Mouse (Mus musculus) forebrain, embryonic 11.5 days (tissue): ENCODE data around the gene Tram2. TPM values are rescaled to one million over a fixed set of nuclear protein-coding genes. Genes with fewer than 3 reads are reported as not detected.

Experiments used
- ATAC-seq: fragments of 200-750 bp; cut with Nextera tagmentation; replicated peaks from 2 replicates; pipeline ENCODE4 v1.8.0; 2017; ENCODE audit warnings: moderate TSS enrichment; ENCODE audit not compliant: low FRiP score
- DNase-seq: peaks from one replicate; pipeline ENCODE4 v3.0.0-alpha.2; 2017; ENCODE audit warnings: low spot score
- H3K27ac ChIP-seq: fragments of 300-500 bp; sonication (generic); 2 replicates; pipeline ENCODE4 v1.5.1; 2014; ENCODE audit warnings: low read depth, low read length
- H3K27me3 ChIP-seq: fragments of 300-500 bp; sonication (generic); 2 replicates; pipeline ENCODE4 v1.6.1; 2014; ENCODE audit warnings: mild to moderate bottlenecking, low read length, mixed read lengths; ENCODE audit not compliant: control insufficient read depth, insufficient read depth
- H3K36me3 ChIP-seq: fragments of 300-500 bp; sonication (generic); 2 replicates; pipeline ENCODE4 v1.6.1; 2014; ENCODE audit warnings: mild to moderate bottlenecking, low read length, moderate library complexity, mixed read lengths; ENCODE audit not compliant: control insufficient read depth, insufficient read depth
- H3K4me1 ChIP-seq: fragments of 300-500 bp; sonication (generic); replicated peaks from 2 replicates; pipeline ENCODE4 v1.6.1; 2014; ENCODE audit warnings: low read length, mixed read lengths; ENCODE audit not compliant: control insufficient read depth, insufficient read depth
- H3K4me2 ChIP-seq: fragments of 300-500 bp; sonication (generic); 2 replicates; pipeline ENCODE4 v1.6.1; 2014; ENCODE audit warnings: low read depth, mild to moderate bottlenecking, low read length, moderate library complexity, mixed read lengths; ENCODE audit not compliant: severe bottlenecking
- H3K4me3 ChIP-seq: fragments of 300-500 bp; sonication (generic); 2 replicates; pipeline ENCODE4 v1.5.1; 2014; ENCODE audit warnings: low read depth, low read length
- H3K9ac ChIP-seq: fragments of 300-500 bp; sonication (generic); 2 replicates; pipeline ENCODE4 v1.6.1; 2014; ENCODE audit warnings: low read length
- H3K9me3 ChIP-seq: fragments of 300-500 bp; sonication (generic); 2 replicates; pipeline ENCODE4 v1.6.1; 2016; ENCODE audit warnings: low read length, mixed read lengths; ENCODE audit not compliant: control insufficient read depth
- WGBS: fragments of 180-500 bp; shearing (Covaris S2); extraction: QIAGEN DNeasy Blood & Tissue Kit; methylation state at CpG from one replicate; pipeline ENCODE4 v1.1.7; 2014; 5-methylcytosine and 5-hydroxymethylcytosine counted together
- polyA plus RNA-seq: library from polyadenylated mRNA; unstranded; fragments of >200 nt; fragmentation: Nextera tagmentation; extraction: Ambion mirVana; gene quantifications from 2 replicates; pipeline ENCODE4 v1.2.1, GENCODE M21; 2014

Tram2 gene
- polyA plus RNA-seq, 1 experiment from 2014 or later, result 6.2 TPM

DNA sequence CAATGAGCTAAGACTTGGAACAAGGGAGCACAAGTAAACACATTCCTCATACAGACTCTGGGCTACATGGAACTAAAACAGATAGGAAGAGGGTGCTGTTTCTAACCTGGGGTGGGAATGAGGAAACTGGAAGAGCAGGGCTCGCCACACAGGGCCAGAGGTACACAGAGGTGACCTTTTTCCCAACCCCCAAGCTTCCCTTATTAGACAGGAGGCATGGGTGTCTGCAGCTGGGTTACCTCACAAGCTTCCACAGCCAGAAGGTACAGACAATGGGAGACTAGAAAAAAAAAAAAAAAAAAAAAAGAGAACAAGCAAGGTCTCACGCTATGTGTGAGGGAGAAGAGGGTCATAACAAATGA is 81.7 kb downstream of the Tram2 start:
- H3K36me3 ChIP-seq, result no peaks in the 10 kb centered on the region
- ATAC-seq, result no peak
- H3K4me1 ChIP-seq, result no peaks in the 10 kb centered on the region; the same call in 1 of the 2 replicates
- no peaks in the 10 kb centered on the region for H3K27me3 ChIP-seq
- H3K9ac ChIP-seq, result no peak overlapping the region
- DNase-seq, result no peak
- H3K4me3 ChIP-seq, result no peak overlapping the region
- 83% methylated on average over 2 of the region's 2 CpGs for WGBS
- H3K4me2 ChIP-seq, result no peak overlapping the region
- H3K9me3 ChIP-seq, result no peaks in the 10 kb centered on the region
- H3K27ac ChIP-seq, result no peak overlapping the region

DNA sequence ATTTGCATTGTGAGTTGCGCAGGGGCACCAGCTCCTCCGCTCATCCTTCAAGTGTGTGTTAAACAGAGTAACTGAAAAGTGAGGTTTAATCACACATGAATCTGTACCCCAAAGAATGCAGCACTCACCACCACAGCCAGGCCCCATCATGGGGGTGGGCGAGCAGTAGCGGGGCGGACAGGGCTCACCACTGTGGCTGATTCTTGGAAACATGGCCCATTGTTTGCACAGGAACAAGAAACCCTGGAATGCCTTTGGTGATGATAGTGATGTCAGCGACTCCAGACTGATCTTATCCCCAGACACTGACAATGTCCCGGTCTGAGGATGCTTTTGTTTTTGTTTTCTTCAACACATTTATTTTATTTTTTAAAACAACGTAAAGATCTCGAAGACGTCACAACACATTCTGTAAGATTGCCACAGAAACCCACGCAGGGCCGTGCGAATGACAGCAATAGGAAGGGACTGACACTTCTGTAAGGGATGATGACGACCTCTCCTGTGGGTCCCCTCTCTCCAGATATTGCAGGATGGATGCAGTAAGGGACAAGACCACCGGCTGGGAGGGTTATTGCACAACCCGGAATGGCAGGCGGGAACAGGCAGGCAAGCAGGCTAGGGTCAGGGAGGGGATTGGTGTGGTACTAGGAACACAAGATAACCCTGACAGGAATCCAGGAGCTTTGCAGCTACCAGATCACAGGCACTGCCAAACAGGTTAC is 82.3 kb downstream of the Tram2 start:
- no peak overlapping the region for H3K27ac ChIP-seq
- H3K4me3 ChIP-seq, result no peak overlapping the region
- DNase-seq (no peak), ATAC-seq (0 out of 2 replicates have a peak, but pooled peaks have one; percentile 32)
- no peaks in the 10 kb centered on the region for H3K9me3 ChIP-seq
- no peaks in the 10 kb centered on the region; the same call in 1 of the 2 replicates for H3K4me1 ChIP-seq
- H3K27me3 ChIP-seq, result no peaks in the 10 kb centered on the region
- no peaks in the 10 kb centered on the region for H3K36me3 ChIP-seq
- no peak overlapping the region for H3K9ac ChIP-seq
- WGBS, result 66% methylated on average over 17 of the region's 17 CpGs
- H3K4me2 ChIP-seq, result no peak overlapping the region

DNA sequence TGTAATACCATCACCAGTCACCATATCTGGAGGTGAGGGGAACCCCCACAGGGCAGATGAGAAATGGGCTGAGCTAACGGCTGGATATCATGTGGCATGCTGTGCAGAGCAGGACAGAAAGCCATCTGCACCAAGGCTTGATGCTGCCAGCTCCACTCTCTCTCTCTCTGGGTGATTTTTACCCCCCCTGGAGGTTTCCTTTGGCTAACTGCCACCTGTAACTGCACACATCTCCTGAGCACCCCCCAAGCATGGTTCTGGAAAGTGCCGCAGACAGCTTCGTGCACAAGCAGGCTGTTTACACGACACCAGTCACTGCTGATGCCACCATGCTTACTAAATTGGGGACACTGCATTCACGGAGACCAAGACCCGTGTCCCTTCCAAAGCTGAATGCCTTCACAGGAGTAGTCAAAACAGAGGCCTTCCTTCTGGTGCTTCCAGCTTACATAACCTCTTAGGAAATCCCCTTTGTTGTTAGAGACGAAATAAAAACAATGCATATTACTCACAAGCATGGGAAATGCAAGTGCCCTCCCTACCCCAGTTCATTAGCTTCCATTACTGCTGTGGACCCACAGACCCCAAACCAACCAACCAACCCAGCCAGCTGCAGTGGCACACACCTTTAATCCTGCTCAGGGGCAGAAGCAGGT is 83.6 kb downstream of the Tram2 start:
- Histone ChIP-seq H3K4me3 (no peak overlapping the region), H3K9ac (no peak overlapping the region)
- no peak for DNase-seq

DNA sequence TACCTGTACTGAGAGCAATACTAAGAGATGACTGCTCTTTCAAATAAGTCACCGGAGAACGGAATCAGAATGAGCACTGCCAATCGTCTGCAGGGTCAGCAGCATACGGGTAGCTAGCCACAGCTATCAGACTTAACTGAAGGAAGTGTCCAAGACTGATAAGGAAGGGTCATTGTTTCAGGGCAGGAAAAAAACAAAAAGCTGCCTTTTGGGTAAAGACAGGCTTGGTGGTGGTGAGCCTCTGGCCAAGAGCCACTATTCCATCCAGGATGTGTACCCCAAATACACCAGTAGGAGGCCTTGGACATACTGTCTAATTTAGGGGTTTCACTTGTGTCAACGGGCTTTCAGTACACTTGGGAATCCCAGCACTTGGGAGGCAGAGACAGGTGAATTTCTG is 84.7 kb downstream of the Tram2 start:
- H3K9ac ChIP-seq, result no peak overlapping the region
- 91% methylated on average over 5 of the region's 5 CpGs for WGBS
- no peaks in the 10 kb centered on the region for H3K36me3 ChIP-seq
- no peaks in the 10 kb centered on the region for H3K9me3 ChIP-seq
- ATAC-seq, result no peak
- DNase-seq, result no peak
- H3K4me2 ChIP-seq, result no peak overlapping the region
- no peaks in the 10 kb centered on the region; the same call in 1 of the 2 replicates for H3K4me1 ChIP-seq
- no peak overlapping the region for H3K27ac ChIP-seq
- H3K27me3 ChIP-seq, result no peaks in the 10 kb centered on the region
- no peak overlapping the region for H3K4me3 ChIP-seq

More for the DNA sequence above, 83.6 kb downstream of the Tram2 start:
- Histone ChIP-seq H3K27me3 (no peaks in the 10 kb centered on the region), H3K27ac (no peak overlapping the region), H3K4me2 (no peak overlapping the region), H3K36me3 (no peaks in the 10 kb centered on the region), H3K4me1 (no peaks in the 10 kb centered on the region; the same call in 1 of the 2 replicates), H3K9me3 (no peaks in the 10 kb centered on the region)
- ATAC-seq, result no peak
- 75% methylated on average over 7 of the region's 7 CpGs for WGBS

DNA sequence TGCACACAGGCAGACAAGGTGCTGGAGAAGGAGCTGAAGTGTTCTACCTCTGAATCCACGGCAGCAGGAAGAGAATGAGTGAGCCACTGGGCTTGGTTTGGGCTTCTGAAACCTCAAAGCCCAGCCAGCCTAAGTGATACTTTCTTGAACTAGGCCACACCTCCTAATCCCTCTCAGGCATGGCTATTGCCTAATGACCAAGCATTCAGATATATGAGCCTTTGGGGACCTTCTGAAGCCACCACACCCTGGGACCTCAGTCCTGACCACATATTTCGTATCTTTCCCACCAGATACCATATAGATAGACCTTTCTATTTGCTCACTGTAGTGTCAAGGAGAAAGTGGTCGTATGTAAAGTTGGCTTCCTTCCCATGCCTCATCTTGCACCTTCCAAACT is 85.3 kb downstream of the Tram2 start:
- Histone ChIP-seq H3K4me1 (no peaks in the 10 kb centered on the region; the same call in 1 of the 2 replicates), H3K27me3 (no peaks in the 10 kb centered on the region), H3K4me3 (no peak overlapping the region), H3K4me2 (no peak overlapping the region), H3K9me3 (no peaks in the 10 kb centered on the region), H3K36me3 (no peaks in the 10 kb centered on the region), H3K27ac (no peak overlapping the region), H3K9ac (no peak overlapping the region)
- ATAC-seq (no peak), DNase-seq (no peak)
- WGBS, result 81% methylated on average over 3 of the region's 3 CpGs

DNA sequence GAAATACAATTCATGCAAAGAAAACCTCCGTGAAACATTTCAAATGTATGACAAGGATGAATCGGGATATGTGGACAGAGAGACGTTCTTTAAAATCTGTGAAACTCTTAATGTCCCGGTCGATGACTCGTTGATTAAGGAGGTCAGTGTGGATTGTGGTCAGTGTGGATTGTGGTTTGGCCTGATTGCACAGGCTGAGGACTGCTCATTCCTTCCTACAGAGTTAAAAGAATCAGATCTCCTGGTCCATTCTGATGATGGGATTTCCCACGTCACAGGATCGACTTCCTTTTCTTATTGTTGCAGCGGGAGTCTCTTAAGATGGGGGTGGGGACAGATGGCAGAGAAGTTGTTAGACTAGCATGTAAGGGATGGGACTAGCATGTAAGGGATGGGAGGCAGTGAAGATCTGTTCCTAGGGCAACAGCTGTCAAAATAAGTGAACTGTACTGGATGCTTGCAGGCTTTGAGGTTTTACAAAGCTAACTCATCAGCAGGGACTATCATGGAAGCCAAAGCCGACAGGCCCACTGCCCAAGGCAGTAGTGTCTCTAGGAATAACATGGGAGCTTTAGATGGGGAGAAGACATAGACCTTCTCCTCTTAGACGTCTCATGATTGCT is 89.5 kb downstream of the Tram2 start:
- ATAC-seq (no peak), DNase-seq (no peak)
- Histone ChIP-seq H3K36me3 (no peaks in the 10 kb centered on the region), H3K27me3 (no peaks in the 10 kb centered on the region), H3K9ac (no peak overlapping the region), H3K4me1 (no peaks in the 10 kb centered on the region), H3K4me3 (no peak overlapping the region), H3K27ac (no peak overlapping the region), H3K9me3 (no peaks in the 10 kb centered on the region), H3K4me2 (no peak overlapping the region)
- 92% methylated on average over 11 of the region's 11 CpGs for WGBS

DNA sequence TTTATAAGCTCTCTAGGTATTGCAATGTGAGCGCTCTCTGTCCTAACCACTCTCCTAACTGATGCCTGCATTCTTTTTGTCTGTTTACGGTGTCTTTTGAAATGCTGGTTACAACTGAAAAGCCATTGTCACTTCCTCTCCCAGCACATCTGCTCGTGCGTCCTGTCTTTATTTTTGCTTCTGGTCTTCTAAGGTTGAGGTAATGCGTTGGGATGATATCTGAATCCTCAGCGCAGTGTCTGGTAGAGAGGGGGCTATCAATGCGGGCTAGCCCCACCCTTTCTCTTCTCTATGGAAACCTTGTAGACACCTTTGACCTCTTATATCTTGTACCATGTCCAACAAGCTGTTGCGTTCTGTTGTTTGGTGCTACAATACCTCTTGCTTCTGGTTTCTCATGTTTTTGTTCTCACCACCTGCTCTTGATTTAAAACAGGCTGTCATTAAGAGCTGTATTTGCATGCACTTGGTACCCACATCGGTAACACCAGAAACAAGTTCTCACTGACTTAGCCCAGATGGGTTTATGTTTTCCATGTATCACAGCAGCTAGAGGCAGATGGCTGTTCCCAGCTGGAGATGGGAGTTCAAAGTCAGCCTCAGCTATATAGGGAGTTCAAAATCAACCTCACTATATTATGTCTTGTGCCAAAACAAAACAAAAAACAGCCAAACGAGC is 92.5 kb downstream of the Tram2 start:
- Histone ChIP-seq H3K27me3 (no peaks in the 10 kb centered on the region), H3K27ac (no peak overlapping the region), H3K4me3 (no peak overlapping the region), H3K36me3 (no peaks in the 10 kb centered on the region), H3K4me2 (no peak overlapping the region), H3K9me3 (no peaks in the 10 kb centered on the region), H3K9ac (no peak overlapping the region), H3K4me1 (no peaks in the 10 kb centered on the region)
- ATAC-seq (no peak; the same call in 1 of the 2 replicates), DNase-seq (no peak)
- WGBS, result 79% methylated on average over 10 of the region's 10 CpGs

DNA sequence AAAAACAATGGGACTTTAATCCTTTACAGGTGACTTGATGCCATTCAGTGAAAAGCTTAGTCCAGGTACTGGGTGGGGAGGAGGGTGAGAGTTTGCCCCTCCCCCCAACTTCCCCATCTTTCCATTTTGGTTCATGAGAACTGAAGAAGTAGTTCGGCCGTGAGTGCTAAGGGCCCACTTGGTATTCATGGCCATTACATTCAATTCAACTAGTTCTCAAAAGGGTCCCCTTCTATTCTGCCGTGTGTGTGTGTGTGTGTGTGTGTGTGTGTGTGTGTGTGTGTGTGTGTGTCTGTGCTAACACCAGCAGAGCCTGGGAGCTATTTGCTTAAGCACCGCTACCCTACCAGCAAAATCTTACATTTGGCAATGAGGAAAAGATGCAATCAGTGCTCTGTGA is 94.4 kb downstream of the Tram2 start:
- no peak overlapping the region for H3K4me2 ChIP-seq
- H3K9ac ChIP-seq, result no peak overlapping the region
- H3K27ac ChIP-seq, result no peak overlapping the region
- peak; percentile 60; the same call in 1 of the 2 replicates for ATAC-seq
- H3K4me1 ChIP-seq, result no peaks in the 10 kb centered on the region
- H3K4me3 ChIP-seq, result no peak overlapping the region
- WGBS, result 56% methylated on average over 4 of the region's 4 CpGs
- H3K36me3 ChIP-seq, result no peaks in the 10 kb centered on the region
- no peaks in the 10 kb centered on the region for H3K9me3 ChIP-seq
- H3K27me3 ChIP-seq, result no peaks in the 10 kb centered on the region
- no peak for DNase-seq
